Mouse (Mus musculus): ENCODE measurements around the gene Slco3a1. TPM values are rescaled to one million over a fixed set of nuclear protein-coding genes. Genes with fewer than 3 reads are reported as not detected.

The Slco3a1 gene
- polyA plus RNA-seq, 1 experiment = 9.4 TPM

GRCm38 (mm10) chr7:74518255-74518654 lies 36.3 kb downstream of the Slco3a1 start:
- Histone ChIP-seq H3K4me1 (peaks cover 39% of the 10 kb centered on the region), H3K27me3 (replicated peaks) (no peaks in the 10 kb centered on the region), H3K9me3 (no peaks in the 10 kb centered on the region), H3K36me3 (replicated peaks; ENCODE audit: low read length) (no peaks in the 10 kb centered on the region), H3K4me3 (replicated peaks) (no peak overlapping the region)
- no peak for TF ChIP-seq FLI1 (IDR thresholded peaks at IDR 0.05; ENCODE audit: low read length)
- TF ChIP-seq GATA1 (IDR thresholded peaks at IDR 0.05; ENCODE audit: borderline replicate concordance, low read length) = no peak

GRCm38 (mm10) chr7:74510676-74511075 lies 43.9 kb downstream of the Slco3a1 start:
- Histone ChIP-seq H3K27me3 (replicated peaks) (no peaks in the 10 kb centered on the region), H3K9me3 (no peaks in the 10 kb centered on the region), H3K4me3 (replicated peaks) (no peak overlapping the region), H3K36me3 (replicated peaks; ENCODE audit: low read length) (no peaks in the 10 kb centered on the region), H3K4me1 (peaks cover 33% of the 10 kb centered on the region)
- TF ChIP-seq FLI1 (IDR thresholded peaks at IDR 0.05; ENCODE audit: low read length) = no peak
- no peak for TF ChIP-seq GATA1 (IDR thresholded peaks at IDR 0.05; ENCODE audit: borderline replicate concordance, low read length)

GRCm38 (mm10) chr7:74508205-74508604 lies 46.4 kb downstream of the Slco3a1 start:
- peaks cover 11% of the 10 kb centered on the region for H3K36me3 ChIP-seq (replicated peaks; ENCODE audit: low read length)
- H3K27me3 ChIP-seq (replicated peaks) = no peaks in the 10 kb centered on the region
- H3K4me1 ChIP-seq = peaks cover 36% of the 10 kb centered on the region
- H3K9me3 ChIP-seq = no peaks in the 10 kb centered on the region
- TF ChIP-seq GATA1 (IDR thresholded peaks at IDR 0.05; ENCODE audit: borderline replicate concordance, low read length) = no peak
- TF ChIP-seq FLI1 (IDR thresholded peaks at IDR 0.05; ENCODE audit: low read length) = no peak
- H3K4me3 ChIP-seq (replicated peaks) = no peak overlapping the region

- H3K27me3 ChIP-seq (replicated peaks) = no peaks in the 10 kb centered on the region
- peaks cover 33% of the 10 kb centered on the region for H3K4me1 ChIP-seq
- no peak overlapping the region for H3K4me3 ChIP-seq (replicated peaks)
- no peak for TF ChIP-seq GATA1 (IDR thresholded peaks at IDR 0.05; ENCODE audit: borderline replicate concordance, low read length)
- no peak for TF ChIP-seq FLI1 (IDR thresholded peaks at IDR 0.05; ENCODE audit: low read length)
- H3K36me3 ChIP-seq (replicated peaks; ENCODE audit: low read length) = peaks cover 14% of the 10 kb centered on the region
- no peaks in the 10 kb centered on the region for H3K9me3 ChIP-seq
Observed at GRCm38 (mm10) chr7:74506856-74507255, 47.7 kb downstream of the Slco3a1 start.

GRCm38 (mm10) chr7:74505635-74506034 lies 48.9 kb downstream of the Slco3a1 start:
- H3K27me3 ChIP-seq (replicated peaks) = no peaks in the 10 kb centered on the region
- peaks cover 21% of the 10 kb centered on the region for H3K36me3 ChIP-seq (replicated peaks; ENCODE audit: low read length)
- peaks cover 31% of the 10 kb centered on the region for H3K4me1 ChIP-seq
- H3K4me3 ChIP-seq (replicated peaks) = no peak overlapping the region
- TF ChIP-seq GATA1 (IDR thresholded peaks at IDR 0.05; ENCODE audit: borderline replicate concordance, low read length) = no peak
- TF ChIP-seq FLI1 (IDR thresholded peaks at IDR 0.05; ENCODE audit: low read length) = no peak
- H3K9me3 ChIP-seq = no peaks in the 10 kb centered on the region

GRCm38 (mm10) chr7:74501187-74501586 lies 53.4 kb downstream of the Slco3a1 start:
- H3K9me3 ChIP-seq = peaks cover 7% of the 10 kb centered on the region; the same call in 1 of the 2 replicates
- H3K4me1 ChIP-seq = peaks cover 36% of the 10 kb centered on the region
- no peak overlapping the region for H3K4me3 ChIP-seq (replicated peaks)
- H3K36me3 ChIP-seq (replicated peaks; ENCODE audit: low read length) = peaks cover 43% of the 10 kb centered on the region
- TF ChIP-seq GATA1 (IDR thresholded peaks at IDR 0.05; ENCODE audit: borderline replicate concordance, low read length) = no peak
- no peak for TF ChIP-seq FLI1 (IDR thresholded peaks at IDR 0.05; ENCODE audit: low read length)
- no peaks in the 10 kb centered on the region for H3K27me3 ChIP-seq (replicated peaks)

GRCm38 (mm10) chr7:74499470-74499869 lies 55.1 kb downstream of the Slco3a1 start:
- no peak for TF ChIP-seq GATA1 (IDR thresholded peaks at IDR 0.05; ENCODE audit: borderline replicate concordance, low read length)
- no peak overlapping the region for H3K4me3 ChIP-seq (replicated peaks)

GRCm38 (mm10) chr7:74498266-74498980 lies 56.2 kb downstream of the Slco3a1 start:
- Histone ChIP-seq H3K4me3 (replicated peaks) (no peak overlapping the region), H3K4me1 (peaks cover 55% of the 10 kb centered on the region), H3K27me3 (replicated peaks) (no peaks in the 10 kb centered on the region), H3K36me3 (replicated peaks; ENCODE audit: low read length) (peaks cover 34% of the 10 kb centered on the region), H3K9me3 (peaks cover 7% of the 10 kb centered on the region; the same call in 1 of the 2 replicates)
- no peak for TF ChIP-seq GATA1 (IDR thresholded peaks at IDR 0.05; ENCODE audit: borderline replicate concordance, low read length)
- no peak for TF ChIP-seq FLI1 (IDR thresholded peaks at IDR 0.05; ENCODE audit: low read length)

More at GRCm38 (mm10) chr7:74499470-74499869, 55.1 kb downstream of the Slco3a1 start:
- peaks cover 50% of the 10 kb centered on the region for H3K4me1 ChIP-seq
- peaks cover 41% of the 10 kb centered on the region for H3K36me3 ChIP-seq (replicated peaks; ENCODE audit: low read length)
- no peaks in the 10 kb centered on the region for H3K27me3 ChIP-seq (replicated peaks)
- peaks cover 7% of the 10 kb centered on the region; the same call in 1 of the 2 replicates for H3K9me3 ChIP-seq

- no peaks in the 10 kb centered on the region for H3K27me3 ChIP-seq (replicated peaks)
- TF ChIP-seq GATA1 (IDR thresholded peaks at IDR 0.05; ENCODE audit: borderline replicate concordance, low read length) (no peak), FLI1 (IDR thresholded peaks at IDR 0.05; ENCODE audit: low read length) (no peak)
- H3K36me3 ChIP-seq (replicated peaks; ENCODE audit: low read length) = peaks cover 31% of the 10 kb centered on the region
- peaks cover 7% of the 10 kb centered on the region; the same call in 1 of the 2 replicates for H3K9me3 ChIP-seq
- H3K4me3 ChIP-seq (replicated peaks) = no peak overlapping the region
- peaks cover 61% of the 10 kb centered on the region for H3K4me1 ChIP-seq
Observed at GRCm38 (mm10) chr7:74497203-74497602, 57.4 kb downstream of the Slco3a1 start.

- H3K27me3 ChIP-seq (replicated peaks) = no peaks in the 10 kb centered on the region
- H3K4me3 ChIP-seq (replicated peaks) = peak overlapping the region; percentile 59
- peaks cover 61% of the 10 kb centered on the region for H3K4me1 ChIP-seq
- peaks cover 31% of the 10 kb centered on the region for H3K36me3 ChIP-seq (replicated peaks; ENCODE audit: low read length)
- no peak for TF ChIP-seq GATA1 (IDR thresholded peaks at IDR 0.05; ENCODE audit: borderline replicate concordance, low read length)
- TF ChIP-seq FLI1 (IDR thresholded peaks at IDR 0.05; ENCODE audit: low read length) = no peak
- peaks cover 7% of the 10 kb centered on the region; the same call in 1 of the 2 replicates for H3K9me3 ChIP-seq
Observed at GRCm38 (mm10) chr7:74495451-74495850, 59.1 kb downstream of the Slco3a1 start.
